Mouse (Mus musculus) C2C12 (cell line): ENCODE results near the gene Iqsec2. TPM values are rescaled to one million over a fixed set of nuclear protein-coding genes. Genes with fewer than 3 reads are reported as not detected.
"Not testable (repeated sequence)": the region's sequence is repeated elsewhere in the genome, so short reads cannot be mapped to it uniquely, and the experiment has no call there.

ENCODE experiments used
- H3K27me3 ChIP-seq: one replicate; pipeline ENCODE4 v1.6.1; 2011; ENCODE audit not compliant: control insufficient read depth, insufficient read depth, insufficient read length
- H3K36me3 ChIP-seq: one replicate; pipeline ENCODE4 v1.6.1; 2011; ENCODE audit not compliant: control insufficient read depth, insufficient read depth
- H3K4me3 ChIP-seq: one replicate; pipeline ENCODE4 v1.5.1; 2011; ENCODE audit warnings: mild to moderate bottlenecking, control low read depth; ENCODE audit not compliant: poor library complexity, insufficient read depth, severe bottlenecking
- H3K79me2 ChIP-seq: one replicate; pipeline ENCODE4 v1.6.1; 2011; ENCODE audit not compliant: control insufficient read depth, insufficient read depth
- H3K79me3 ChIP-seq: one replicate; pipeline ENCODE4 v1.6.1; 2011; ENCODE audit warnings: low read depth, control low read depth
- H3ac ChIP-seq: one replicate; pipeline ENCODE3; 2011; ENCODE audit warnings: low read depth; ENCODE audit not compliant: control insufficient read depth, insufficient read length
- CEBPB ChIP-seq: IDR thresholded peaks from one replicate; pipeline ENCODE4 v1.6.1; 2011; ENCODE audit warnings: low read depth, mild to moderate bottlenecking, control low read depth, moderate library complexity
- CTCF ChIP-seq: IDR thresholded peaks from one replicate; pipeline ENCODE4 v1.5.1; 2011; ENCODE audit not compliant: control insufficient read depth, insufficient read depth, insufficient read length
- FOSL1 ChIP-seq: IDR thresholded peaks from one replicate; pipeline ENCODE4 v1.8.0; 2011; ENCODE audit warnings: mild to moderate bottlenecking, low read length; ENCODE audit not compliant: poor library complexity, insufficient read depth, severe bottlenecking
- MAX ChIP-seq: IDR thresholded peaks from one replicate; pipeline ENCODE4 v1.6.1; 2011; ENCODE audit warnings: mild to moderate bottlenecking, control low read depth
- MYOD1 ChIP-seq: IDR thresholded peaks from one replicate; pipeline ENCODE4 v1.6.1; 2011; ENCODE audit warnings: low read depth; ENCODE audit not compliant: control insufficient read depth, insufficient read length
- MYOG ChIP-seq: IDR thresholded peaks from one replicate; pipeline ENCODE4 v1.6.1; 2011; ENCODE audit not compliant: control insufficient read depth, insufficient read length; ENCODE audit errors: extremely low read depth
- USF1 ChIP-seq: IDR thresholded peaks from one replicate; pipeline ENCODE4 v1.6.1; 2011; ENCODE audit warnings: low read depth, mild to moderate bottlenecking, control low read depth, moderate library complexity
- polyA plus RNA-seq: library from polyadenylated mRNA; unstranded; fragments of >200 nt; fragmentation: generic; extraction: Trizol; gene quantifications from one replicate; pipeline ENCODE4 v1.2.1, GENCODE M21; 2012; ENCODE audit warnings: missing spikeins

The Iqsec2 gene
- polyA plus RNA-seq, 1 experiment = 6.9 TPM

DNA sequence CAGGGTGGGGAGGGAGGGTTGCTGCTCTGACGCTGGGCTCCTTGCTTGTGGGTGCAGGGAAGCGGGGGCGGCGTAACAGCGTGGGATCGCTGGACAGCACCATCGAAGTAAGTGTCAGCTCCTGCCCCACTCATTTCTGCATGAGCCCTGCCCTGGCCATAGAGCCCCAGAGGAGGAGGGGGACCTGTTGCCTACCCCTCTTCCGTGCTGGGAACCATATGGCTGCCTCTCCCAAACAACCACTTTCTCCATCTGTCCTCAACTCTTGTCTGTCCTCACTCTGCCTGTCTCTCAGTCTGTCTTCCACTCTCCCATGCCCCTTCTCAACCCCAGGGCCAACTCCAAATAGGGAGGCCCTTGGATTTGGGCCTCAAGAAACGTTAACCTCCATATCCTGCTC lies 78.2 kb downstream of the Iqsec2 start:
- TF ChIP-seq MYOD1 (no peak), FOSL1 (no peak), MAX (no peak), MYOG (no peak), USF1 (no peak), CEBPB (no peak), CTCF (no peak)
- Histone ChIP-seq H3K36me3 (no peaks in the 10 kb centered on the region), H3K79me3 (no peaks in the 10 kb centered on the region), H3ac (no peak overlapping the region), H3K27me3 (no peaks in the 10 kb centered on the region), H3K4me3 (no peak overlapping the region), H3K79me2 (no peaks in the 10 kb centered on the region)

- TF ChIP-seq FOSL1 (no peak), MYOD1 (no peak), MAX (no peak), MYOG (no peak), USF1 (no peak), CTCF (no peak), CEBPB (no peak)
- H3K36me3 ChIP-seq = no peaks in the 10 kb centered on the region
- no peaks in the 10 kb centered on the region for H3K27me3 ChIP-seq
- H3K79me2 ChIP-seq = no peaks in the 10 kb centered on the region
- H3ac ChIP-seq = no peak overlapping the region
- H3K79me3 ChIP-seq = no peaks in the 10 kb centered on the region
- H3K4me3 ChIP-seq = no peak overlapping the region
These were observed 79.2 kb downstream of the Iqsec2 start for GRCm38 (mm10) chrX:152223313-152223712.

DNA sequence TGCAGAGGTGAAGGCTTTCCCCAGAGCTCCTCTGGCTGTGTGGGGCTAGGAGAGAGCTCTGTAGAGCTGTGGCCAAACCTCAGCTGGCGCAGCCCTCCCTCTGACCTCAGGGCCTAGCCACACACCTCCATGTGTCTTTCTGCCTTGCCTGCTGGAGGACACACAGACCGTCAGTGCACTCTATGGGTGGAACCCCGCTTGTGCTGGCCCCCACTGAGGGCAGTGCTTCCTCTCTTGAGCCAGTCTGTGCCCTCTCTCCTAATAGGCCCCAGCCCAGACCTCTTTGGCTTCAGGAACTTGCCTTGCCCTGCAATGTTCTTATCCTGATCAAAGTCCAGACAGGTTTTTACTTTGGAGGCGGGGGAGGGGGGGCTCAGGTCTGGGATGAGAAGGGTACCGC lies 80.2 kb downstream of the Iqsec2 start:
- Histone ChIP-seq H3K27me3 (no peaks in the 10 kb centered on the region), H3K79me3 (no peaks in the 10 kb centered on the region), H3K36me3 (no peaks in the 10 kb centered on the region), H3K4me3 (no peak overlapping the region), H3K79me2 (no peaks in the 10 kb centered on the region), H3ac (no peak overlapping the region)
- no peak for TF ChIP-seq MYOG

GRCm38 (mm10) chrX:152232781-152233763 lies 89.0 kb downstream of the Iqsec2 start, which contains the start of gene Kdm5c:
Kdm5c (plus strand) TSS chrX:152233020.
- no peak for TF ChIP-seq MYOG
- no peak for TF ChIP-seq MYOD1
- no peak for TF ChIP-seq CEBPB
- no peak for TF ChIP-seq CTCF
- TF ChIP-seq FOSL1 = no peak
- TF ChIP-seq USF1 = no peak
- no peak for TF ChIP-seq MAX
- no peaks in the 10 kb centered on the region for H3K27me3 ChIP-seq
- peaks cover 14% of the 10 kb centered on the region for H3K36me3 ChIP-seq
- peak within 1 kb of the TSS; percentile 99 for H3K4me3 ChIP-seq
- peaks cover 44% of the 10 kb centered on the region for H3K79me3 ChIP-seq
- H3K79me2 ChIP-seq = peaks cover 49% of the 10 kb centered on the region
- peak within 1 kb of the TSS; percentile 99 for H3ac ChIP-seq

- Histone ChIP-seq H3K79me3 (peaks cover 44% of the 10 kb centered on the region), H3ac (peak overlapping the region; percentile 99), H3K27me3 (no peaks in the 10 kb centered on the region), H3K4me3 (peak overlapping the region; percentile 99), H3K79me2 (peaks cover 49% of the 10 kb centered on the region), H3K36me3 (peaks cover 23% of the 10 kb centered on the region)
- TF ChIP-seq MAX (no peak), CEBPB (no peak), MYOG (no peak), CTCF (no peak), MYOD1 (no peak), USF1 (no peak), FOSL1 (no peak)
These were observed 90.1 kb downstream of the Iqsec2 start for GRCm38 (mm10) chrX:152234125-152234524.

- peaks cover 38% of the 10 kb centered on the region for H3K36me3 ChIP-seq
- H3ac ChIP-seq = no peak overlapping the region
- no peak overlapping the region for H3K4me3 ChIP-seq
- H3K79me2 ChIP-seq = peaks cover 49% of the 10 kb centered on the region
- peaks cover 44% of the 10 kb centered on the region for H3K79me3 ChIP-seq
- no peaks in the 10 kb centered on the region for H3K27me3 ChIP-seq
- TF ChIP-seq MYOG (no peak), FOSL1 (no peak), CTCF (no peak), MYOD1 (no peak)
These were observed 91.7 kb downstream of the Iqsec2 start for GRCm38 (mm10) chrX:152235758-152236157.

DNA sequence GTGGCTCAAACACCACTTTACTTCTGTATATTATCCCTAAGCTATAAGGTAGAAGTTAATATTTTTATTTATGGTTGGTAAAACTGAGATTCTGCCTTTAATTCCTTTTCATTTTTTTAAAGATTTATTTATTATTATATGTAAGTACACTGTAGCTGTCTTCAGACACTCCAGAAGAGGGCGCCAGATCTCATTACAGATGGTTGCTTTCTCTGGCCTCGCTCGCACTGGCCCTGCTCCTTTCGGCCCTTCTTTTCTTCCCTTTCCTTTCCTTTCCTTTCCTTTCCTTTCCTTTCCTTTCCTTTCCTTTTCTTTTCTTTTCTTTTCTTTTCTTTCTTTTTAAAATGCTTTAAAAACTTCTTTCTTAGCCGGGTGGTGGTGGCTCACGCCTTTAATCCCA lies 99.1 kb downstream of the Iqsec2 start:
- not testable (repeated sequence) for H3K79me3 ChIP-seq, H3K79me2 ChIP-seq, H3ac ChIP-seq, H3K4me3 ChIP-seq, H3K27me3 ChIP-seq
- H3K36me3 ChIP-seq = peaks cover 85% of the 10 kb centered on the region
